Mouse (Mus musculus): ENCODE results near the gene Sptan1.

The Sptan1 gene
- long read RNA-seq, experiment 1, partial matches to known transcripts, result 17 of 27 reads
- long read RNA-seq, experiment 1, other reads (novel, unspliced or antisense), result 7 of 27 reads
- long read RNA-seq, experiment 2, partial matches to known transcripts, result 23 of 31 reads
- long read RNA-seq, experiment 2, other reads (novel, unspliced or antisense), result 8 of 31 reads

- intact Hi-C loops (cut with DNase I), result no loop called here
Measured at GRCm38 (mm10) chr2:29965250-29965843, at the start of gene Sptan1. Sptan1 (plus strand) TSS chr2:29965560.

GRCm38 (mm10) chr2:29917621-29918020 lies 47.7 kb upstream of the Sptan1 start:
- intact Hi-C loops (cut with DNase I), result no loop called here

- intact Hi-C loops (cut with DNase I), result no loop called here
Measured at GRCm38 (mm10) chr2:29922011-29922410, 43.3 kb upstream of the Sptan1 start.

- intact Hi-C loops (cut with DNase I), result no loop called here
Measured at GRCm38 (mm10) chr2:29926542-29926941, 38.8 kb upstream of the Sptan1 start.

- intact Hi-C loops (cut with DNase I), result loop anchor here (5.0 kb wide), 1 partner anchor 47 kb away; no protein-coding TSS in a partner anchor
Measured at GRCm38 (mm10) chr2:29930506-29930905, 34.9 kb upstream of the Sptan1 start.

GRCm38 (mm10) chr2:29931194-29931593 lies 34.2 kb upstream of the Sptan1 start:
- intact Hi-C loops (cut with DNase I), result loop anchor here (5.0 kb wide), 1 partner anchor 46 kb away; no protein-coding TSS in a partner anchor

- intact Hi-C loops (cut with DNase I), result loop anchor here (5.0 kb wide), 1 partner anchor 42 kb away; no protein-coding TSS in a partner anchor
Measured at GRCm38 (mm10) chr2:29934906-29935599, 30.3 kb upstream of the Sptan1 start, which contains the start of gene Gle1. Gle1 (plus strand) TSS chr2:29935426.

GRCm38 (mm10) chr2:29940073-29940472 lies 25.3 kb upstream of the Sptan1 start:
- intact Hi-C loops (cut with DNase I), result no loop called here

GRCm38 (mm10) chr2:29940826-29941225 lies 24.5 kb upstream of the Sptan1 start:
- intact Hi-C loops (cut with DNase I), result no loop called here

- intact Hi-C loops (cut with DNase I), result no loop called here
Measured at GRCm38 (mm10) chr2:29944723-29945122, 20.6 kb upstream of the Sptan1 start.

GRCm38 (mm10) chr2:29948896-29949295 lies 16.5 kb upstream of the Sptan1 start:
- intact Hi-C loops (cut with DNase I), result no loop called here

- intact Hi-C loops (cut with DNase I), result no loop called here
Measured at GRCm38 (mm10) chr2:29961246-29961645, 4.1 kb upstream of the Sptan1 start.

GRCm38 (mm10) chr2:29964354-29965249 lies 758 bp upstream of the Sptan1 start:
- intact Hi-C loops (cut with DNase I), result no loop called here

GRCm38 (mm10) chr2:29965906-29966305 lies 546 bp downstream of the Sptan1 start:
- intact Hi-C loops (cut with DNase I), result no loop called here

GRCm38 (mm10) chr2:29966826-29967225 lies 1.5 kb downstream of the Sptan1 start:
- intact Hi-C loops (cut with DNase I), result no loop called here

- intact Hi-C loops (cut with DNase I), result no loop called here
Measured at GRCm38 (mm10) chr2:29967768-29968167, 2.4 kb downstream of the Sptan1 start.

GRCm38 (mm10) chr2:29968638-29969037 lies 3.3 kb downstream of the Sptan1 start:
- intact Hi-C loops (cut with DNase I), result no loop called here

- intact Hi-C loops (cut with DNase I), result no loop called here
Measured at GRCm38 (mm10) chr2:29971838-29972635, 6.7 kb downstream of the Sptan1 start.

GRCm38 (mm10) chr2:29973525-29973924 lies 8.2 kb downstream of the Sptan1 start:
- intact Hi-C loops (cut with DNase I), result no loop called here

GRCm38 (mm10) chr2:29977307-29977706 lies 11.9 kb downstream of the Sptan1 start:
- intact Hi-C loops (cut with DNase I), result loop anchor here (5.0 kb wide), 1 partner anchor 45 kb away; no protein-coding TSS in a partner anchor

Measured in adrenal gland (tissue).